Mouse (Mus musculus) kidney, adult 2 months (tissue): Measurements from ENCODE around the gene Slc11a2.
A peak's percentile ranks its signal among the peaks of the same experiment; 100 is the strongest.

ENCODE experiments used
- CTCF ChIP-seq: fragments of 200-500 bp; conservative IDR thresholded peaks from 2 replicates; pipeline ENCODE4 v1.5.1; 2011; ENCODE audit warnings: low read depth, mild to moderate bottlenecking, control low read depth, low read length, moderate library complexity, mixed read lengths; ENCODE audit not compliant: insufficient read depth, insufficient read length
- POLR2A ChIP-seq: fragments of 200-500 bp; IDR thresholded peaks from one replicate; pipeline ENCODE4 v1.6.1; 2011; ENCODE audit warnings: low read depth, low read length, control low read depth

DNA sequence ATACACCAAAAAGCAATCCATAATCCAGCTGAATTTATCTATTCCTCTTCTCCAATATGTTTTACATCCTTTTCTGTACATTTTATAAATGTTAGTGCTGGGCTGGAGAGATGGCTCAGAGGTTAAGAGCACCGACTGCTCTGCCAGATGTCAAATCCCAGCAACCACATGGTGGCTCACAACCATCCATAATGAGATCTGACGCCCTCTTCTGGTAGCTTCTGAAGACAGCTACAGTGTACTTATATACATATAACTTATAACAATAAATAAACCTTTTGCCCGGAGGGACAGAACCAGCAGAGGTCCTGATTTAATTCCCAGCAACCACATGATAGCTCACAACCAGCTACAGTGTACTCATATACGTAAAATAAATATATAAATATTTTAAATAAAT is 23.7 kb upstream of the Slc11a2 start:
- 0 out of 2 replicates have a peak, but pooled peaks have one; percentile 10 for TF ChIP-seq CTCF
- no peak for TF ChIP-seq POLR2A
